Mouse (Mus musculus): ENCODE measurements at regions not wholly inside any gene's neighbourhood (a gene's known extent, or its start where the extent isn't known, plus 50 kb on each side); places are given as distances from the start of the nearest gene placed in this dataset.

DNA sequence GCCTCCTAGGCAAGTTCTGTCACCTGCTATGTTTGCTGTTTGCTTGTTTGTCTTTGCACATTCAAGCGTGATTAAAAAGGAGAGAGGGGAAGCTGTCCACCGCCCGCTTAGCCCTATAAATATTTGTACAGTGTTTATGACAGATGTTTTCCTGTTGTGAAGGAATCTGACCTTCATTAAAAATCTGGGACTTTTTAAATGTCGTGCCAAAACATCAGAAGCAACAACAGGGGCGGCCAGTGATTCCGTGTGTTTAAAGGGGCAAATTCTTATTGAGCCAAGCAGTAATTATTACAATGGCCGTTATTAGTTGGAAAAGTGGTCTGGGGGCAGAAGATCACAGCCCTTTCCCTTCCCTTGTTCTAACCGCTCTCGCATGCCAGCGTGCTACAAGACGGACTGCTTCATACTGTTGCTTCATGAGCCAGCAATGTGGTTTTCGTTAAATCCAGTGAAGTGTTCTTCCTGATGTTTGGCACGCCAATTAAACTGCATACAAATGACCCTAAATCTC lies 119.3 kb downstream of the Gas1 start:
- no peak for TF ChIP-seq CTCF (IDR thresholded peaks at IDR 0.05; ENCODE audit: low read depth)
- no peak for TF ChIP-seq EP300 (IDR thresholded peaks at IDR 0.05; ENCODE audit: low read depth)
